Mouse (Mus musculus) NIH3T3 (cell line): ENCODE measurements at regions not wholly inside any gene's neighbourhood (a gene's known extent, or its start where the extent isn't known, plus 50 kb on each side); places are given as distances from the start of the nearest gene placed in this dataset.
A peak's percentile ranks its signal among the peaks of the same experiment; 100 is the strongest.

ENCODE experiments used
- DNase-seq: peaks from one replicate; pipeline ENCODE4 v3.0.0-alpha.2; 2012; ENCODE audit warnings: low read depth

DNA sequence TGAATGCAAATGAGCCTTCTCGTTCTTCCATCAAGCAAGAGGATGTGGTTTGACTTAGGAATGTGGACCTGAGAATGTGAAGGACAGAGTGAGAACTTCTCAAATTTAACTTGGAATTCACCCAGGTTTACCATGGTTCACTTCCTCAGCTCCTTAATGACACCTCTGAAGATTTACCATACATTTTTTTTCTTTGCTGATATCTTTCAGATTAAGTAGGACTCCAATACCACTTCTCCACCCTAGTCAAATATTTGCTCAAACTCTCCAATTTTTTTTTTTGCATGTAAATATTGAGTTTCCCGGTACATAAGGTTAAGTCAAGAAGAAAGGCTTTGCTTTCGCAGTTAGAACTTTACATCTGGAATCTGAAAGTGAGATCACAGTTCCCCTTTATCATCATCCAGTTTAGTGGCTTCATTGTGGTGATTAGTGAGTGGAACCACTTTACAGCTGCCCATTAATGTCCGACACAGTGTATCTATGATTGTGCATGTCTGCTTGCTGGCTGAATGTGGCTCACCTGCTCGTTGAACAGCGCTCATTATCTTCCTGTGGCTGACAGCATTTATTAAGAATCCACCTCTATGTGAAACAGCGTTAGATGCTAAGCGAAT lies 446.0 kb upstream of the Adam34 start:
- no peak for DNase-seq

- no peak for DNase-seq
These were observed 455.3 kb upstream of the Adam34 start for GRCm38 (mm10) chr8:44165115-44165514.

DNA sequence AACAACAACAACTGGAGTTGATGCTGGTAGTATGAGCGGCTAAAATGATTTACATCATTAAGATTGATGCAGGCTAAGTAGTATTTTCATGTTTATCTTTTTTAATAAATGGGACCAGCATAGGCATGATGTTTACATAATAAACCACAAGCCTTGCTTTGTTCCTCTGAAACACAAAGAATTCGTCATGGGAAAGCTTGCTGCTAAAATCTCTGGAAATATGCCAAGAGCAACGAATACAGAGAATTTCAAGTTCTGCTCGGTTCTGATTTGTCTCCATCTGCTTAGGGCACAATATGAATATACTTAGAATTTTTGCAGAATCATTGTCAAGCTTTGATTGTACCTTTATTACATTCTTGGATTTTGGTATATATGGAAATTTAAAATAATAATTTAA lies 467.2 kb upstream of the Adam34 start:
- DNase-seq: no peak

- DNase-seq: no peak
These were observed 492.4 kb upstream of the Adam34 start for GRCm38 (mm10) chr8:44202228-44202627.

DNA sequence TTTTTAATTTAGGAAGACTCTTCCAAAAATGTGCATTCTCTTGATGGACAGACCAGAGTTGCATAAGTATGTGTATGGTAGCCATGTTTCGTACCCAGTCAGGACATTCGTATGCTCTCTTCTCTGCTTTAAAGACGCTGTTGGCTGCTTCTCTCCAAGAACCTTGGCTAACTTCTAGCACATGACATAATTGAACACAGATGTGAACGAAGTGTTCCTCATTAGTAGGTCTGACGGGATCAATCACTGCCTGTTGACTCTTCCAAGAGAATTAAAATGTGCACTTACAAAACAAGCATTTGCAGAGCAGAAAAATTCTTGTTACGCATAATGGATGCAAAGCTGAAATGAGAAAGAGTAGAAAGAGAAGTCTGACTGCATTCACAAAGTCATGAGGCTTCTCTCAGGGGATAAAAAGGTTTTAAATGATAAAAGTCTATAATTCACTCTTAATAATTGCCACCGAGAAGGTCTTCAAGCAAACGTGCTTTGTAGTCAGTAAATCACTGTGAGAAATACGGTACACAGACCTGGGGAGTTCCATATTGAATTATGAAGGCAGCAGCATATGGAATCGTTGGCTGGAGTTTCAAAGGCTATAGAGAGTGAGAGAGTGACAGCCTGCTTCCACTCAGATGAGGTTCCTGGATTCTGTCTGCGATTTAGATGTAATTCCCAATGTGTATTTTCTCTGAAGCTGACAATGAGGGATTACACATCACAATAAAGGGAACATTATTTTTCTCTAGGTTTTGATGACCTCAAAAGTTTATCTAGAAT lies 496.7 kb upstream of the Adam34 start:
- no peak for DNase-seq

DNA sequence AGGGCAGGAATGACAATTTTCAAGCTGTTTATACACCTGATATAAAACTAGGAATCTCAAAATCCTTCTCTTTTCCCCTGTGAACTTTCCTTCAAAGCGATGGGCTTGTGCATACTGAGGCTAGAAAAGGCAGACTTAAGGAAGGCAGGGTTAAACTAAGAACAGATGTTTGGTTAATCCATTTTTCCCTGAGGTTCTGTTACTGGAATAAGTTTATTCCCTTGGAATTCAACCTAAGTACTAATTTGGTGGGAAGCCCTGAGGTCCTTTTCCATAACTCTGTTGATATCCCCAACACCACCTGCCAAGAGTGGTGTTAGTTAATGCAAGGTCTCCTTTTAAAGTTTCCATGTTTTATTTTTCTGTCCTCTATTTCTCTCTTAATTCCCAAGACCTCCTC lies 512.5 kb upstream of the Adam34 start:
- no peak for DNase-seq

GRCm38 (mm10) chr8:44252393-44252792 lies 542.5 kb upstream of the Adam34 start:
- no peak for DNase-seq

DNA sequence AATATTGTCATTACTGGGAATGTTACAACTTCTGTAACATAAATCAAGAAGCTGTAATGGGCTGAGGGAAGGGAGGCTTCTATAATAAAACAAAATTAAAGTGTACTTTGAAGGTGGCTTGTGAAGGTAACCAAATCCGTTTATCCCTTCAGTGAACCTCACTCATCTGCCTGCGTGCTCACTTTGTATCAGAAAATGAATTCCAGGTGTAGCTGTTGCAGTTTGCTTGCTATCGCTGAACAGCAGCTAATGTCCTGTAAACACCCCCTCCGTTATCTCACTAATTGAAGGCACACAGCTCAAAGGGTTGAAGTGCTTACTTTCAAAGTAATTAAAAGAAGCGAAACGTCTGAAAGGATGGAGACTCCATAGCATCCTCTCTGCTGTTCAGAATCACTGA lies 547.2 kb upstream of the Adam34 start:
- DNase-seq: no peak

DNA sequence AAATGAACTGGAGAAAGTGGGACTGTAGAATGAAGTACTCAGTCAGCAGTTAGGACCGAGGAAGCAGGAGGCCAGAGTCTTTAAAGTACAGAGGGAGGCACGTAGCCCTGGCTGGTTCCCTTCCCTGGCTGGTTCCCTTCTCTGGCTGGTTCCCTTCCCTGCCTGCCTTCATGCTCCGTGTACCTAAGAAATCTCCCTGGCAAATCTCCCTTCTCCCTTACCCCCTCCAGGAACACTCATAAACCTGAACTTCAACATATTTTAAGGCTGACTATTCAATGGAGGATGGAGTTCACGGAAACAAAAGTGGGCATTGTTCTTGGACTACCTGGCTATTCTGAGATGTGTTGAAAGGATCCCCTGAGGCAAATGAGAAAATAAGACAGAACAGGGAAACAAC lies 551.2 kb upstream of the Adam34 start:
- no peak for DNase-seq

DNA sequence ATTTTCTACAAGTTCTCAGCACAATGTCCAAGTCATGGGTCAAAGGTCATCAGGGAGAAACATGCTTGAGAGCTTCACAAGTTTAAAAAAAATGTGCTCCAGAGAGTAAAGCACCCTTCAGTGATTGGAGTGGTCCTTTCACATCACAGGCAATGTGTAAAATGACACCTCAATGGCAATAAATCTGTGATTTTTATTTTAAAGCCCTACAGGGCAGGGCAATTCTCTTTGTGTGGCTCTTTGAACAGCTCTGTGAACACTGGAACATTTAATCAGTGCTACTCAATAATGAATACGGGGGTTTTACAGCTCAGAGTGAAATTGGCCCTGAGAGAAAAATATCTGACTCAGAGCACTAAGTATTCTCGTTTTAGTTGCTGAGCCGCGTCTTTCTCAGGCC lies 563.5 kb upstream of the Adam34 start:
- DNase-seq: no peak

DNA sequence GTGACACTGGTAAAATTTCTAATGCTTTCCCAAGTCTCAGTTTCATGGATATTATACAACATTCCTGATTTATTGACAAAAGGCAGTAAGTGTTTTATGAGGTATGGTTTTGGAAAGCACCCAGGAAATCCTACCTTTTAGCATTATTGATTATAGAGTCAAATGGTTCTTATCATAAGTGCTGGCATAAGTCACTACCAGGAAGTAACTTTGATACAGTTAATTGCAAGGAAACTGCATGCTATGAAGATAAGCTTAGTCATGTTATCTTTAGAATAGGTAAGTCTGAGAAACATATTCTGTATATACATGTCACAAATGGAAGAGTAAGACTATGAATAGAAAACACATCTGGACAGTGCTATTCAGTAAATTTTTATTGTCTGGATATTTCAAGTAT lies 608.4 kb upstream of the Adam34 start:
- no peak for DNase-seq

DNA sequence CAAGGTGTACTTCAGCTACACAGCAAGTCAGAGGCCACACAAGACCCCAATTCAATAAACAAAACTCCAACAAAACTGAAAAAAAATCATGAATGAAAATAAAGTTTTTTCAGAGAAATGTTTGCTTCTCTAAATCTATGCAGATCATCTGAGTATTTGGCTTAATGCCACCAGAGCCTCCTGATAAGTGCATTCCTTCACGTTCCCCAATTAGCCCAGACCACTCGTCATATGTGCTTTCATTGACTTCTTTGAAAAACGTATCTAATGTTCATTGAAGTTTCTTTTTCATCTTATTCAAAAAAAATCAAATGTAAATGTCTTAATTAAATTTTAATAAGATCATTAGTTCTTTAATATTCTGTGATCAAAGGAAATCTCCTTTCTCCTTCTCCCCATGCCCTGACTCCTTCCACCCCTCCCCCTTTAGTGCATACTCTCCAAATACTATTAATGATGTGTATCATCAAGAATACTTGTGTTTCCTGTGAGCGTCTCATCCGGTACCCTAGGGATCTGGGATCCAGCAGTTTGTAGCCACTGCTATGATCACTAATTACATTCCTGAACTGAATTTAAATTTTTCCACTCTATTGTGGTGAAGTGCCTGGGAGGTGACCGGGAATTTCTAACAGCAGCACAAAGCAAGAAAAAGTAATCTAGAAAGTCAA lies 600.8 kb upstream of the Fat1 start:
- DNase-seq: no peak

DNA sequence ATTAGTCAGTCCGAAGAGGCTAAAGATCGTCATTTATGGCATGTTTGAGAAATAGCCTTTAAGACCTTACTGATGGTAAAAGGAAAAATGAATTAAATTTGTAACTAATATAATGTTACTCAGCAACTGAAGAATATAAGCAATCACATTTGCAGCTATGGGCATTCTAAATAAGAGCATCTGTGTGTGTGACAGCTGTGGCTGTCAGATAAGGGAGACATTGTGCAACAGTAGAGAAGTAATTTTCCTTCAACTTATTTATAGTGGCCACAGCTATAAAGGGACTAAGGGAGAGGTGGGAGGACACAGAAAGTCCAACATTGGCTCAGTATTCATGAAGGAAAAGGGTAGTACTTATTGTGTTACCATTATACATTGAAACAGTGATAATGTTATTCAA lies 591.8 kb upstream of the Fat1 start:
- DNase-seq: no peak

- DNase-seq: peak; percentile 8
These were observed 591.3 kb upstream of the Fat1 start for GRCm38 (mm10) chr8:44343924-44344323.

- DNase-seq: peak; percentile 6
These were observed 587.8 kb upstream of the Fat1 start for GRCm38 (mm10) chr8:44347412-44347811.

DNA sequence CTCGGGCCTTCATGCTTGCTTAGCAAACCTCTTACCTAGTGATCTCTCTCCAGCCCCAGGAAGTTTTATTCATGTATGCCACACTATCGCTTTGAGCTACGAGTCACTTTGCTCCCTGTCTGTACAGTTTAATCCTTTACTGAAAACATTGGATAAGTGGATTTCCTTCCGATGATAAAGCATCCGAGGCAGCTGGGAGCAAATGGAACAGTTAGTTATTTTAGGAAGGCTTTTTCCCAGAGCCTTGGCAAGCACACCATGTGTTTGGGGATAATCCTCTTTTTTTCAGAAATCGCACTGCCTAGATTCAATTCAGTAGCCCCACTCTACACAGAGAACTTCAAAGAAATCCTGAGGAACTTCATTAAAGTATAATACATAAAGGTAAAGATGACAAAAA lies 561.3 kb upstream of the Fat1 start:
- DNase-seq: no peak

DNA sequence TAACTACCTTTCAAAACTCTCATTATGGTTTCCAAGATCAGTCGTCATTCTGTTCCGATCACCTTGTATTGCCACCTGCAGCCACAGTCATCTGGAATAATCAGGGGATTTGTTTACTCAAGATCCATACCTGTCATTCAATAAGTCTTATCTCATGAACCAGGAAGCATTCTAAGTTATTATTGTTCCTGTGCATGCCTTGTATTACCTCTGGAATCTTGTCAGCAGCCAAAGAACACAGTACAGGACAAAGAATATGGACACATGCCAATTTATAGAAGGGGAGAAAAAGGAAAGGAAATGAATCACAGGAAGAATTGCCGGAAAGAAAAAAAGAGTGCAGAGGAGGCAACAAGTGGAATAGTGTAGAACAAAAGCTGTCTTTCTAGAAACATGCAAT lies 557.5 kb upstream of the Fat1 start:
- no peak for DNase-seq

DNA sequence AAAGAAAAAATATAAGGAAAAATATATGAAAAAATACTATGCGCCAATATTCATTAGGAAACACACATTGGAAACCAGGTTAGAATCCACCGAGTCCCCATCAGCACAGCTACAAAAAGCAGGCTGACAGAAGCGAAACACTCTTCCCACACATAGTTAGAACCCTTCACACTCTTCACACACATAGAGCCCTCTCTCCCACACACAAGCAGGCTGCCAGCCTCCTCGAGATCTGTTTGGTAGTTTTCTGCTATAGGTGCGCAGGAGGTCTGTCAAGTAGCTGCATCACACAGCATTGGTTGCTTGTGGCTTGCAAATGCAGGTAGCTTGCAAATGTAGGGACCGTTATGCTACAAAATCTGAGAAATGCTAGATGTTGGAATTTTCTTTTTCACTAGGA lies 526.8 kb upstream of the Fat1 start:
- no peak for DNase-seq

DNA sequence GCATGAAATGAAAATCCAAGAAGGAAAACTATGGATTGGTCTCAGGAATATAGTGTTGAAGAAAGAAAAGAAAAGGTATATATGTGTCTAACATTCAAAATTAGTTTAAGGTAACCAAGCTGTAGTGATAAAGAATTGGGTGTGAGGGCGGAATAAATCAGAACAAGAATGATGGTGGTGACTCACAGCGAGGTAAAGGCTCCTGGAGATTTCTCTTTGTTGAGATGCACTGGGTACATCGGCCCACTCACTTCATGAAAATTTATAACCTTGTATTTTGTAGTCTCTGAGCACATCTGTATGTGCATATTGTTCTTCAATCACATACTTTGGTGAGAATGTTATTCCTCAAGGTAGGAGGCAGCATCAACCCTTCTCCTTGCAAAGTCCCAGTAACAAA lies 525.0 kb upstream of the Fat1 start:
- no peak for DNase-seq

DNA sequence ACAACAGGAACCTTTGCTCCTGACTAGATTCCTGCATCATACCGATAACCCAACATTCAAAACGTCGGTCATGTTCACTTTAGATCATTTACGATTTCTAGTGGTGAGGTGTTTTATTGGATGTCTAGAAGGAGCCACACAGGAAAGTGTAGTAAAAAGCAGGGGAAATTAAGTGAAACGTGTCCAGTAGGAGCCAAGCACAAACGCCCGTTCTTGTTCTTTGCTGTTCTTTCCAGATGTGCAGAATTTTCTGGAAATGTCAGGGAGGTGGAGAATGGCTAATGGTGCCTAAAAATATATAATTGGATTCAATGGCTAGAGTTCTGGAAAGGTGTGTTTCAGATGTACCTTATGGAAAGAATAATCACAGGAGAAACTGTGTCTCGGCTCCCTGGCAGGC lies 517.2 kb upstream of the Fat1 start:
- no peak for DNase-seq

GRCm38 (mm10) chr8:44455433-44455832 lies 479.8 kb upstream of the Fat1 start:
- DNase-seq: peak; percentile 3

DNA sequence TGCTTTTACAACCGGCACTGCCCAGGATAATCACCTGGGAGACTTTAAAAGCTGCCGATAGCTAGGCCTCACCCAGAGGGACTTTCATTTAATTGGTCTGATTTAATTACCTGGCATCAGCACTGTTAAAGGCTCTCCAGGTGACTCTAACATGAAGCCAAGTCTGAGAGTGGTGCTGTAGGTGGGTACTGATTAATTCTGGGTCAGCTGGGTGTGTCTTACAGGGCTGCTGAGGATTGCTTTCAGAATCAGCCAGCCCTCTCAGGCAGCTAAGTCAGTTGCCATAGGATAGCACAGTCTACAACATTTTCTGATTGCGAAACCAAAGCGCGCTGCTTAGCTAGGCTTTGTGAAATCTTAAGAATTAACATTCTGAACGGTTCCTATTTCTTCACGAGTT lies 478.9 kb upstream of the Fat1 start:
- DNase-seq: no peak

- DNase-seq: no peak
These were observed 468.7 kb upstream of the Fat1 start for GRCm38 (mm10) chr8:44466409-44467078.
